Mouse (Mus musculus): ENCODE results near the gene Gm20816. TPM values are rescaled to one million over a fixed set of nuclear protein-coding genes. Genes with fewer than 3 reads are reported as not detected.
"Not testable (repeated sequence)": the region's sequence is repeated elsewhere in the genome, so short reads cannot be mapped to it uniquely, and the experiment has no call there.

The Gm20816 gene
- not detected in 2 replicates for polyA plus RNA-seq (2014; fragmentation: Nextera tagmentation; extraction: Ambion mirVana)

DNA sequence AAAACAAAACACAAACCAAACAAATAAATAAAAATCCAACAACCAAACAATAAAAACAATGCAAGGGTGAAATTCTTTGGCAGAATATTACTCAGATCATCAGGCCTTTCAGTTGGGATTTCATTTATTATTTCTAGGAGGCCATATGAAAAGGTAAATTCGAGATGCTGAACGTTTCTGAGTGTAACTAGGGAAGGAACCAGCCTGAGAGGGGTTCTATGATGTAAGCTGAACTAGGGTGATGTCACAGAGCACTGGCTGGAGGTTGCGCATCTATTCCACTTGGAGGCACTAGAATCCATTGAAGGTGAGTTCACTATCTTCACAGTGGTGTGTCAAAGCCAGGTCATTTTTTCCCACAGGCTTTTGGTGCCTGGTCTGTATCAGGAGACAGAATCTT, at the start of gene Gm20816:
TSS of gene Gm20816 (plus strand) at position 301 of the 400 bp plus-strand sequence.
- H3K9me3 ChIP-seq (ENCODE audit: control insufficient read depth, low read length); H3K4me2 ChIP-seq (ENCODE audit: low read depth); H3K4me3 ChIP-seq (ENCODE audit: low read depth, low read length); H3K4me1 ChIP-seq (ENCODE audit: control insufficient read depth, insufficient read depth, low read length); H3K9ac ChIP-seq (ENCODE audit: low read length); ATAC-seq (ENCODE audit: insufficient read depth, low FRiP score, low TSS enrichment); H3K27ac ChIP-seq (ENCODE audit: low read depth, low read length); H3K27me3 ChIP-seq (ENCODE audit: control insufficient read depth, insufficient read depth, low read length); DNase-seq (ENCODE audit: low spot score); H3K36me3 ChIP-seq (ENCODE audit: control insufficient read depth, insufficient read depth, low read length): not testable (repeated sequence)
- no CpG with 5 or more reads among the region's 3 CpGs for WGBS

Other genes starting within 250 kb of the Gm20816 start
- not detected in 2 replicates for gene Gm20937, start 243.1 kb upstream of the Gm20816 start, polyA plus RNA-seq (2014; fragmentation: Nextera tagmentation; extraction: Ambion mirVana)